Mouse (Mus musculus) activated CD4-positive, CD25-positive, alpha-beta regulatory T cell, adult 4 months (primary cell): ENCODE measurements at regions not wholly inside any gene's neighbourhood (a gene's known extent, or its start where the extent isn't known, plus 50 kb on each side); places are given as distances from the start of the nearest gene placed in this dataset.

Experiments used
- ATAC-seq: one replicate; pipeline ENCODE4 v1.8.0; 2017

DNA sequence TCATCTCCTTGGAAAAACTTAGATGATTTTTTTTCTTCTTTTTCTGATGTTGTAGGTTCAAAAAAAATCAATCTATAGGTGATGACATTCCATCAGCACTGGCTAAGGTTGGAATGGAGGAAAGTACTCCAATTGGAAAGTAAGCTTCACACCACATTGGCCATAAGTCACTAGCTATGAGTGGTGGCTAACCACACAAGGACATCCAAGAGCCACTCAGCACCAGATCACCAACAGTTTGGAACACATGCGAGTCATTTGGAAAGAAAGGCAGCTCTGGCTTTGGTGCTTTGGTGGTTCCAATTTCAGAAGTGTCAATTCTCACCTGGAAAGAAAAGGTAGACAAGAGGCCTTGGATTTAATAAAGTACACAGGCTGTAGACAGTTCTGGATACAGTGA lies 442.5 kb upstream of the Sel1l start:
- ATAC-seq, result no peak

DNA sequence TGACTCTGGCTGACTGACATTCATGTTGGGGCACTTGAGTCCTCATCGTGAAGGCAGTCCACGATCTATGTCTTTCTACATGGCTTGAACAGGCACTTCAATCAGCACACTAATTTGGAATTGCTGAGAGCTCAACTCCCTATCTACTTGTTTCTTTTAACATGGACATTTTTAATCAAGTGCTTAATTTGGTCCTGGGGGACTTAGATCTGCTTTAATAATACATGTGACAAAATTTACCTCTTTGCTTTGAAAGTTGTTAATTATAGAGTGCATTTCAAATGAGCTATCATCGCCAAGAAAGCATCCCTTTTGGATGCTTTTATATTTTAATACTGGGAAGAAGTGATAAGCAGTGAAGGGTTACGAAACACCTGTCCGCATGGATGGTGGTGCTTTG lies 436.6 kb upstream of the Sel1l start:
- no peak for ATAC-seq

DNA sequence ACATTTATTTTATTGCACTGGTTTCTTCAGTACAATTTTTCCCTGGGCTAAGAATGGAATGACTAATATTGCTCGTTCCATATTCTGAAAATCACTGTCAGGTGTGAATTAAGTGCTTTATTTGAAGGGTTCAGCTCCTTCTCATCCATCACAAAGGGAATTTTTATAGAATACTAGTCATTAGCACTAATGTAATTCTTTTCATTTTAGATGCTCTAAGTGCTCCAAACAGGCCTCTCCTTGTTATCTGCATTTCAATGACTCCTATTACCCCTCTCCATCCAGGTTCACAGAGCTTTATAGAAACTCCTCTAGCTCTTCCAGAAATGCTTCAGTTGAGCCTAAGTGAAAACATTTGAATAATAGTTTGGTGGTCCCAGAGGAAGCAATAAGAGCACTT lies 431.5 kb upstream of the Sel1l start:
- ATAC-seq, result no peak

DNA sequence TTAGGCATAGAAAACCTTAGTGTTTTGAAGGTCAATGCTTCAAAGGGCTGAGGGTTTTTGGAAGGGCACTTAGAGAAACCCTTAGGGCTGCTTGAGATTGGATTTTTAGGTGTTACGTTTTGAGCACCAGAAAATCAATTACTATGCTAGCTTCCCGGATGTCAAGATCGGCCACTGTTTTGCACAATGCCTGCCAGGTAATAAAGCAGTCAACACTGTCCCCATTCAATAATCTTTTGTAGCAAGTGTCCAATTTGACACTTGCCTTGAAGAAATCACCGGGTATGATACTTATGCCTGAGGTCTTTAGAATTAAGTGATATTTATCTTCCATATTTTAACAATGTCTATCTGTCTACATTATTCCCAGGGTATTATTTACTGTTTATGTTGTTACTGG lies 403.0 kb upstream of the Sel1l start:
- no peak for ATAC-seq

DNA sequence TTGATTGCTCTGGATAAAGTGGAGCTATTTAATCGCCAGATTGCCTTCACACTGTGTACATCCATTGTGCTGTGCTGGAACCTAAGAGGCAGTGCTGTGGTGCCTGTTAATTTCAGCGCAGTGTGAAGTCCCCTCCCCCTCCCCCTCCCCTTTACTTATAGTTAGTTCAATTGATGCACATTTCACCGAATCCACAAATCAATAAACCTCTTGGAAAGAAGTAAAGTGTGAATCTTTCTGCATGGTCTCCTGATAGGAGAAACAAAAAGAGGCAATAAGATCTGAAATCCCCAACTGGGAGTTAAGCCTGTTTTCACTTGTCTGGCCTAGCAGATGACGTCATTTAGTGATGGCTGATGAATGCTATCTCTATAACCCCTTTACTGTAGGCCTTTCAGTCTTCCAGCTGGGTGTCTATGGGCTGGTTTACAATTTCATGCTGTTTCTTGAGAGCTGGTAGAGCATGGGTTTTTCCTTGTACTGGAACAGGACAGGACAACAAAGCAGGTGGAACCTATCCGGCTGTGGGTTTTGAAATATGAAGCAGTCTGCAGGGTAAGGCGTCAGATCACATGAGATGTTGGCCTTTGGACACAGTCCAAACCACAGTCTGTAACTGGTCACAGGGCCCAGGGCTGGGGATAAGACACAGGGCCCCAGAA lies 398.0 kb upstream of the Sel1l start:
- no peak for ATAC-seq

DNA sequence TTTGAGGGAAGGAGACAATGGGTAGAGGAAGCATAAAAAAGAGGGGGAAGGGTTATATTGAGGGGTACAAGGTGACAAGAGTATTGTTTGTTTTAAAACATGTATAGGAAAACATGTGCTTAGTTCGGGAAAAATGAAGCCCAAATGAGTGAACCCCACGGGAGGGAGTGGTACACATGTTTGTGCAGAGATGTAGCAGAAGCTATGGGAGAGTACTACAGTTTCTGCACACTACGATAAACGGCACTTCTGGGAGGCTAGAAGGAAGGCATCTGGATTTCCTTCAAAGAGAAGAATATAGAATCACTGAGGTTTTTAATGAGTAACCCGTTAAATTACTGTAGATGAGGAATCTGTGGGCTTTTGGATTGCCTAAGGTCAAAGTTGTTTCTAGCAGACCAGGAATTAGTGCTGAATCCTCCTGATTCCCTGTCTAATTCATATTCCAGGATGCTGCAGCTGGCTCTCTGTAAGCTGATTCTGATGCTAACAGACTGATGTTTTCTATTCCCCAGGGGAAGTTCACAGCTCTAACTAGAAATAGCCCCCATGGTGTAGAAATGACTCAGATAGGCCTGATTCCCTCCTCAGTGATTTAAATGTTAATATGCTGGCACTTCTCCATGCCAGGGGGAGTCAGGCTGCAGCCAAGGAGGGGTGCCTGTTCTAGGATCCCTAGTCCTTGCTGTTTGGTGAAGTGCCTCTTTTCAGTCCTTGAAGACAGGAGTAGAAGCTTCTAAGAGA lies 391.2 kb upstream of the Sel1l start:
- ATAC-seq, result no peak

DNA sequence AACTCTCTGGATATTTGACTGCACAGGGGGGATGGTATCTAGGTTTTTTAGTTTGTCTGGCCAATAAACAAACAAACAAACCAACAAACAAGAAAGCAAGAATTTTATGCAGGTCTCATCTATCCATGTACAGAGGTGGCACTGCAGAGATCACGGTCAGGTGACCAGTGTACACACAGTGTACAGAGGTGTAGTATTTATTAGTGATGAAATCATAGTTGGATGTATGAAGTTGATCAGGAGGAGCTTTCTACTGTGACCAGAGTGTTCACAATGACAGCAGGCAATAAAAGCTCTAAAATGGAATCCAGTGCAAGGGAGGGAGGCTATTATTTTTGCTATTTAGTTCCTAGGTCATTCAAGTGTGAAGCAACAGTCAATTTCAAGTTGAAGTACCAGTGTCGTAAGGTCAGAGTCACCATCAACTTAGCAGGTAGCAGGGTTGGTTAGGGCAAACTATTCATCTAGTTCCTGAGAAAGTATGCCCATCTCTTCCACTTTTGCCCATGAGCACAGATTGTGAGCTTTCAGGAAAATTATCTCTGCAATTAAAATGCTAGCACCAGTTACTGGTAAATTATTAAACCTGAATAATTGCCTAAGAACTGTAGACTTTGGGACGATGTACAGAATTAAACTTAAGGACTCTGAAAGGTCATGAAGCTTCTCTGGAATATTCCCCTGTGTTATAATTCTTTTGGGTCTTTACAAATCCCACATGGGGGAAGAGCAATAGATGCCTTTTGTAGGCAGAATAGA lies 384.9 kb upstream of the Sel1l start:
- ATAC-seq, result no peak

DNA sequence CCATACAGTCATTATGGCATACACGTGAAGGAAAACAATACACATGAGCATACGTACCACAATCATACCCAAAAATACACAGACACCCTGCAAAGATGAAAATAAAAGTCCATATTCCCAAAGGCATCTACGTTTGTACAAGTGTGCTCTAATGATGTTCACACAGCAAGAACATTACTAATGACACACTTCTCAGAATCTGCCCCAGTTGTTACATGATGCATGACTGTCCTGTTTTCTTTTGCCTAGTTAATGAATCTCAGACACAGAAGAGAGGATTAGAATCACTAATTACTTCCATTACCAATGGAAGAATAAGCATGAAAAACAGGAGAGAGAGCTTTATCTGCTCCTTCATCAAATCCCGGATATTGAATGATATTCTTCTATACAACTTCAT lies 379.6 kb upstream of the Sel1l start:
- no peak for ATAC-seq

DNA sequence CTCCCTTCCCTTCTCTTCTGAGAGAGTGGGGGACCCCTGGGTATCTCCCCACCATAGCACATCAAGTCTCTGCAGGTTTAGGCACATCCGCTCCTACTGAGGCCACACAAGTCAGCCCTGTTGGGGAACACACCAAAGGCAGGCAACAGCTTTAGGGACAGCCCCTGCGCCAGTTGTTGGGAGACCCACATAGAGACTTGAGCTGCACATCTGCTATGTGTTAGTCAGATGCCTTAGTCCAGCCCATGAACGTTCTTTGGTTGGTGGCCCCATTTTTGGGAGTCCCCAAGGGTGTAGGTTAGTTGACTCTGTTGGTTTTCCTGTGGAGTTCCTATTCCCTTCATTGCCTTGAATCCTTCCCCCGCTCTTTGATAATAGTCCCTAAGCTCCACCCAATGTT lies 354.4 kb upstream of the Sel1l start:
- no peak for ATAC-seq

DNA sequence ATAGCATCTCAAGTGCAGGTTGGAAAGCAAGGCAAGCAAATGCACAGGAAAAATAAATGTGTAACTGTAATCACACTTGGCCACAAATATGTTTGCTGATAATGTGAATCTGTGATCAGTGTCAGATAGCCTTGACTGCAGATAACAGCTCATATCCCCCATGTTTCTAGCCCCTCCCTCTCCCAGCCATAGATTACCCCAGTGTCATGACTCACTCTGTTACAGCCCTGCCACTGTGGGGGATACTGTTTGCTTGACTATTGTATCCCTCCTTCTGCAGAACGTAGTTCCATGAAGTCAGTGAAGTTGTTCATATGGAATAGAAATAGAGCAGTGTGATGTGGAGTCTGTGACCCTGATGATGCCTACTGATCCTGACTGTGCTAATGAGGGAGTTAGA lies 351.6 kb upstream of the Sel1l start:
- no peak for ATAC-seq

DNA sequence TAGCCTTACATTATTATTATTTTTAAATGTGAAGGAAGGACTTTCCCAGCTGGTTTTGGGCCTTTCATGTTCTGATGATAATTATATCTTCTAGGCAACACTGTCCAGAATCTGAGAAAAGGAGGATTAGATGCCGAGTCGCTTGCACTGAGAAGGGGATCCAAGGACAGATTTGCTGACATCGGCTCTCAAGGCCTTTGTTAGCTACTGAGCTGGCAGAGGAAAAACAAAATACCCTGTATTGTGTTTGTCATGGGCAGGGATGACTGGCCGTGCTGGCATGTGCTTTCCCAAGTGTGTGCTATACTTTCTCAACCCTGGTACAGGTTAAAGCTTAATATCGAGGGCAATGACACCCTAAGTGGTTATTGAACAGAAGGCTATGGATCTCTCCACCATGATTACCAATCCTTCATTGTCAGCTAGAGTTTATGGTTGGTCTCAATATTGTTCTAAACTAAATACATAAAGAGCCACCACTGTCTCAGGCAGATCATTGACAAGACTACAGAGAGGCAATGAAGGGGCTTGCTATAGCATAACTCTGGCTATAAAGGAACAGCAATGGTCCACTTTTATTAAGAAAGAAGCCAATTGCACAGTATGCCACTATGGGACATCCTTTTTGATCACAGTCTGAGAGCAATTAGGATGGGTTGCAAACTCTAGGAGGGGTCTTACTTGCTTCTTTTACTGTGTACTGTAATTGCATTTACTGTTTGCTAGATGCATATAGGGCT lies 350.0 kb upstream of the Sel1l start:
- no peak for ATAC-seq

DNA sequence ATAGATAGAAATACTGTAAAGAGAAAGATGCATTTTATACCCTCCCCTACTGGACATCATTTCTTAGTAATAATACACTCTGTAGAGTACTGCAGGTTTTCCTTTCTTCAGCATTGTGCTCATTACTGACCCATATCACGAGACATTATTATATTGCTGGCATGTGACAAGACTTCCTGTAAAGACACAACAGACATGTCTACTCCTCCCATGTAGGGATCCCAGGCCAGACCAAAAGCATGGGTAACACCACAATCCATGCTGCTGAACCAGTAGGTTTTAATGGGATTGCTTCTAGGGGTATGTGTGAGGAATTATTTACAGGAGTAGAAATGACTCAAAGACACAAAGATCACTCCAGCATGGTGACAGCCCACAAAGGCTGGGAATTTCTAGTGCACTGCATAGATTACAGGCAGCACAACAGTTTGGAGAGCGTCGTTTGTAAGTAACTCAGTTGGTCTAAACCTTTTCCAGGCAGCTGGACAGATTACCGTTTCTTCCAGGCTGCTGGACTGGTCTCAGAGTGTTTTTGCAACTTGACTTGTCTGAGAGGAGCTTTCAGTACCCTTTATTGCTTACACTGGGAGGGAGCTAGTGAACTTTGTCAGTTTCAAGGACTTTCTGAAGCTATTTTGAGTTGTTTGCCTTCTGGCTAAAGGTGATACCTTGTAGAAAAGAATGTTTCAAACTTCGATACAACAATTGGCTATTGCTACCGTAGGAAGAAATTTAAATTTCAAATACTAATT lies 345.2 kb upstream of the Sel1l start:
- ATAC-seq, result no peak

DNA sequence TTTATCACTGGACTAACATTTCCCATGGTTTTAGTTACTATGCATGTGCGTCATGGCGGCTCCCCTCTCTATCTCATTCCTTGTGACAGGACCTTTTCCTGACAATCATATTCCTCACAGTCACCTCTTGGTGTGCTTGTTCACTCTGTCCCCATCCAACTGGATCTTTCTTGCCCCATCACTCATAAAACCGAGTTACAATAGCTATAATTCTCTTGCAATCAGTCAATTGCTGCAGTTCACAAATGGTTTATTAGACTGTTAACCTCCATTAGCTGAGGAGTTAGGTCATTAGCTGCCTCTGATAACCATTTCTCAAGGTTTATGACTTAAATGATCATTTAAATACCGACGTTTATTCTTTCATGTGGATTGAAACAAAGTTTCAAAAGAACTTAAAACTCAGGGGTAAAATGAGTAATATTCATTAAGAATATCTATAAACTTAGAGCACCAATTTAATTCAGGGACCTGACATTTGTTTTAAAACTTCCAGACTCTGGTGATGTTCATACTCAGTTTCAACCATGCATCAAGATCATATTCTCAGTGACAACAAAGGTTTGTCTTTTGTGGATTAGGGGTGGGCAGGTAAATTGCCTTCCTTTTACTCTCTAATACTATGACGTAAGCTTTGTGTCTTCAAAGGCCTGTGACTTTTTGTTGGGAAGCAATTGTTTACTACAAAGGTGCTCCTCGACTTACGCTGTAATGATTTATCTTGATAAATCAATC lies 344.4 kb upstream of the Sel1l start:
- no peak for ATAC-seq

DNA sequence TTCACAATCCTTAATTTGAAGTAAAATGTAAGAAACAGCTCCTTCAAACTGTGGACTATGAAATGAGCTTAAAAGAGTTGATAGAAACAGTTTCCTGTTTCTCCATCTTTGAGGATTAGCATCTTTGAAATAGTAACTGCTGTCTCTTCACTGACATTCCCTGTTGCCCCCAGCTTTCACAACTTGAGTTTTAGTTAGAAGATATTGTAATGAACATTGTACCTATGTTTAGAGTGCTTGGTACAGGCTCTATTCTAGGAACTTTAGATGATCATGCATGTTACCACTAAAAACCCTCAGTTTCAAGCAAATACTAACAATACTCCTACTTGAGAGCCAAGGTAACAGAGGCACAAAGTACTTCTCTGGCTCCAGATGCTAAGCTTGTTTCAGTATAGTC lies 340.1 kb upstream of the Sel1l start:
- ATAC-seq, result no peak

DNA sequence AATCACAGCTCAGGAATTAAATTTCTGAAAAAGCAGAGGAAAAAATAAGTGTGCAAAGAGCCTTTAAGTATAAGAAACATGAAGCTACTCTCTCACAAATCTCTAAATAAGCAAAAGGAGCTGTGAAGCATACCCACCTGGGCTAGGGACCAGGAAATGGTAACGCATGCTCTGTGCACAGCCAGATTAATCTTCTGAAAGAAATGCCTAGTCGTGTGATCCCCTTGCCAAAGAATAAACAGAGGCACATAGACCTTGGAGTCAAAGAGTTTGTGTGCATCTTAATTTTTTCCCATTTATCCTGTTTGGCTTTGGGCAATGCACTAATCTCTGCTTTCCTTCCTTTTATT lies 338.2 kb upstream of the Sel1l start:
- ATAC-seq, result no peak

DNA sequence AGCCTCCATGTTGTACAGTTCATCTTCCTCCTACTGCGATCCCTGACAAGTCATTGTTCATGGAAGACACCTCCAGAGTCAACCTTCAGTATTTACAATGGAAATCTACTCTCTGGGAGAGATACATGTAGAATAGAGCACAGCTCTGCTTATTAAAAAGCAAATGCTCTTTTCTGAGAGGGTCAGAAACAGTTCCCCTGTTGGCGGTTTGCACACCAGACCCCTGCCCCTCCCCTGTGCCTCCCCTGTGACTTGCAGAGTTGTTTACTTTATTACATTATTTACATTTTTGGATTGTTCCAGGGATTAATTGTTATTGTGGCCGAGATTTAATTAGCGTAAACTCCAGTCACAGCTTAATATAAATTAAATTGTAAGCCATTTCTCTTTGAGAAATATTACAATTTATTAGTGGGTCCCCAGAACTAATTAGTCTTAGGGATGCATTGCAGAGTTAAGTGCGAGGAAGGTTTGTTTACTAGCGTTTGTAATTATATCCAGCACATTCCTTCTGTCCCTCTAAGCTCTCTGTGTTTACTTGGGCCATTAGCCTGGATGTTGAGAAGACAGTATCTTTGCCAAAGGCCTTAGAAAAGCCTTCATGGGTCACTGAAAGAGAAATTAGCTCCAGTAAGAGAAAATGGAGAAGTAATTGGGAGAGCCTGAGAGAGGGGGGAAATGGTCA lies 337.6 kb upstream of the Sel1l start:
- no peak for ATAC-seq

DNA sequence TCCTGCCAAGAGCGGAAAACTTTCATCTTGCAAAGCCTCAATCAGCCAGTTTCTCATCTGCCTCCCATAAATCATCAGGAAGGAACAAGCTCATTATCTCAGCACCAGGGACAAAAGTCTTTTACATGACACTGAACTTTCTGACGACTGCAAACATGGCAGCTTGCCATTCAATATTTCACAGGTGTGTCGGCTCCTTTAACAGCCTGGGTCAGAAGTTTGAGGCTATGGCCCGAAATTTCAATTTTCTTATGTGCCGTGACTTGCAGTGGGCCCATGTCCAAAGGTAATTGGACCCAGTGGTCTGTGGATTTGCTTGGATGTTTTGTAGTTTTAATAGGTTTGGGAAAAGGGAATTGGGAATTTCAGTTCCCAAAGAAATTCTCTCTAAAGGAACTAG lies 330.3 kb upstream of the Sel1l start:
- no peak for ATAC-seq

DNA sequence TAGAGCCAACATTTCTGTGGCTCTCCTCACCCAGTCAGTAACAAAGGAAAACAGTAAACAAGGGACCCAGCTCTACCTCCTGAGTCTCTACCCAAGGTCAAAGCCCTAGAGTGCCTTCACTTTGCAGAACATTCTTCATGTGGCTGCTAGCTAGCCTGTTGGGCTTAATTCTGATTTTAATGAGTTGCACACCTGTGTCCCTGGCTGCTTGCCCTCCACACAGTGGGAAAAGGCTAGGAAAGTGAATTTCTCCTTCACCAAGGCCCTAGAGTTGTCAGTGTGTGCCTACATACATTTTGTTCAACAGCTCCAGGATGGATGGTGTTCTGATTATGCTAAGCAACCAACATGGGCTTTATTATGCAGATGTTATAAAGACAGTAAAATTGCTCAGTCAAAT lies 307.8 kb upstream of the Sel1l start:
- no peak for ATAC-seq

DNA sequence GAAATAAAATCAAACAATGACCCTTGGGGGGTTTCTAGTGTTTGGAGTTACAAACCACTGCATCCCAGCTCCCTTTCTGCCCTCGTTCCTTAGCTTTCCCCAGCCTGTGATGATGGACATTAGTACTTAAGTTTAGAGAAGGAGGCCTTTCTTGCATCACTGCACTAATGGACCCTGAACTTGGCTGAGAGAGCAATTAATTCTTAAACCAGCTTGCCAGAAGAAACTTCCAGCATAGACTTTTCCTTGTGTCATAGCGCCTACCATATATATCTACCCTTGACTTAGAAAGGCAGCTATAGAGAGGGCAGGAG lies 303.9 kb upstream of the Sel1l start:
- no peak for ATAC-seq

DNA sequence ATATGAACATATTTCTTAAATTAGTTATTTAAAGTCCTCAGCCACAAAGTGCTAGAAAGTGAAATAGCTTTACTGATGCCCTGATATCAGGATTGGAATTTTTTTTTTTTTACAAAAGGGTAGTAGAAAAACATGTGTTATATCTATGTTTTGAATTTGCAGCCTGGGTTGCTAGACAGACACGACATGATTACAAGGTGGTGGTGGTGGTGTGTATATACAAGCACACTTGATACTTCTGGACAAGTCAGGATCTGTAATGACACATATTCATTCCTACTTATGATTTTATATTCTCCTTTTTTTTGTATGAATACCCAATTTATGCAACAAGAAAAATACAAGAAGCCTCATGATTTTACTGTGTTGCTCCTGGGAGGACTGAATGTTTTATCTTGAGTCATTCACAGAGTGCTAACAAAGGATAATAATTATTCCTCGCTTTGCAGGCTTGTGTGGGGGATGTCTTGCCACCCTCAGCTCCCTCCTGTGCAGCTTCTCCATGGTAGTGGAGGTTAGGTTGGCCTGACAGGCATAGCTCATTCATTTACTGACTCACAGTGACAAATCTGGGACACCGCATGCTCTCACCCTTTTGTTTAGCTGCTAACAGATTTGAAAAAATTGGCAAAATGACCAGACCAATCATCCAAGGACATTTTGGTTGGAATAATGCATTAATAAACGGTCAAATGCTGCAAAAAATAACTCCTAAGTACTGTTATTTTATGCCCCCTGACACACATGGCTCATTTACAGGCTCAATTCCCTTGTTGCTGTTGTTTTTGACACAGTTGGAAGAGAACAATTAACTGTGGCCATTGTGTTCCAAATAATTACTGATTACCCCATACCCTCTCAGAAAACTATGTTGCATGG lies 303.3 kb upstream of the Sel1l start:
- ATAC-seq, result no peak

DNA sequence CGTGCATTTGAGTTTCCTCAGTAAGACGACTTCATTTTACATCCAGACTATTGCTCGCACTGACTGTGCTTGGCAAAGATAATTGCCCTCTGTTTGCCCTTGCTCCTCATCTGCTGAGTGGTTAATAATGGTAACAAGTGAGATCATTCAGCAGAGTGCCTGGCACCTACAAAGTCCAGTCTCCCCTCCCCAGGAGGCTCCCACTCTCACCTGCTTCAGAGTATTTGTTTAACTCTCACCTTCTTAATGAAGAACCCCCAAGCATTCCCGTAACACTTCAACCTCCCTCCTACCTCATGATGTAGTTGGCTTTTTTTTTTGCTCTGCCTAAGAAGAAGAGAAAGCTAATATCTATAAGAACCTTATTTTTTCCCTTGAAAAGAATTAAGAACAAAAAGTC lies 288.6 kb upstream of the Sel1l start:
- no peak for ATAC-seq
